Mouse (Mus musculus): ENCODE measurements around the gene Gm27021. TPM values are rescaled to one million over a fixed set of nuclear protein-coding genes. Genes with fewer than 3 reads are reported as not detected.
A peak's percentile ranks its signal among the peaks of the same experiment; 100 is the strongest.
"Not testable (repeated sequence)": the region's sequence is repeated elsewhere in the genome, so short reads cannot be mapped to it uniquely, and the experiment has no call there.

Gm27021 gene
- polyA plus RNA-seq, 3 experiments from 2014 or later = 0.98 TPM; not detected in 2

- no peak for ATAC-seq
These were observed 17.7 kb upstream of the Gm27021 start for GRCm38 (mm10) chr8:120685591-120685990.

GRCm38 (mm10) chr8:120685097-120685496, 17.2 kb upstream of the Gm27021 start:
- no peak for ATAC-seq

GRCm38 (mm10) chr8:120684082-120684481, 16.2 kb upstream of the Gm27021 start:
- no peak for ATAC-seq

- peak; percentile 80 for ATAC-seq
These were observed 15.7 kb upstream of the Gm27021 start for GRCm38 (mm10) chr8:120683602-120684001.

GRCm38 (mm10) chr8:120681113-120681512, 13.2 kb upstream of the Gm27021 start:
- no peak for ATAC-seq

GRCm38 (mm10) chr8:120680405-120680804, 12.5 kb upstream of the Gm27021 start:
- not testable (repeated sequence) for ATAC-seq

GRCm38 (mm10) chr8:120679629-120680387, 11.9 kb upstream of the Gm27021 start:
- no peak for ATAC-seq

GRCm38 (mm10) chr8:120678447-120678846, 10.6 kb upstream of the Gm27021 start:
- peak; percentile 87 for ATAC-seq

- ATAC-seq = no peak
These were observed 7.8 kb upstream of the Gm27021 start for GRCm38 (mm10) chr8:120675718-120676117.

GRCm38 (mm10) chr8:120673298-120673697, 5.4 kb upstream of the Gm27021 start:
- no peak for ATAC-seq

- no peak for ATAC-seq
These were observed 4.8 kb upstream of the Gm27021 start for GRCm38 (mm10) chr8:120672626-120673229.

- ATAC-seq = no peak
These were observed 3.9 kb upstream of the Gm27021 start for GRCm38 (mm10) chr8:120671775-120672174.

- ATAC-seq = peak; percentile 1
These were observed 561 bp upstream of the Gm27021 start, which contains the start of gene Emc8 for GRCm38 (mm10) chr8:120668374-120668905. TSS of gene Emc8 (minus strand) at chr8:120668573.

- ATAC-seq = no peak
These were observed 940 bp downstream of the Gm27021 start for GRCm38 (mm10) chr8:120666807-120667470.

- ATAC-seq = no peak
These were observed 2.0 kb downstream of the Gm27021 start for GRCm38 (mm10) chr8:120665726-120666455.

- no peak for ATAC-seq
These were observed 3.3 kb downstream of the Gm27021 start for GRCm38 (mm10) chr8:120664566-120664965.

- no peak for ATAC-seq
These were observed 10.5 kb downstream of the Gm27021 start for GRCm38 (mm10) chr8:120657415-120657814.

- ATAC-seq = no peak
These were observed 11.4 kb downstream of the Gm27021 start for GRCm38 (mm10) chr8:120656322-120657052.

- no peak for ATAC-seq
These were observed 20.3 kb downstream of the Gm27021 start, which contains the start of gene 1190005I06Rik for GRCm38 (mm10) chr8:120647532-120647931. TSS of gene 1190005I06Rik (minus strand) at chr8:120647632.

GRCm38 (mm10) chr8:120644663-120645062, 23.2 kb downstream of the Gm27021 start:
- no peak for ATAC-seq

GRCm38 (mm10) chr8:120642031-120642662, 25.7 kb downstream of the Gm27021 start:
- no peak for ATAC-seq
